Mouse (Mus musculus): ENCODE results near the gene Pacsin1. TPM values are rescaled to one million over a fixed set of nuclear protein-coding genes. Genes with fewer than 3 reads are reported as not detected.

Pacsin1 gene
- polyA plus RNA-seq (2012; rRNA removed): 21.0 and 21.9 TPM in 2 replicates

GRCm38 (mm10) chr17:27655089-27656010, at the start of gene Pacsin1:
Pacsin1 (plus strand) TSS chr17:27655509.

DNA sequence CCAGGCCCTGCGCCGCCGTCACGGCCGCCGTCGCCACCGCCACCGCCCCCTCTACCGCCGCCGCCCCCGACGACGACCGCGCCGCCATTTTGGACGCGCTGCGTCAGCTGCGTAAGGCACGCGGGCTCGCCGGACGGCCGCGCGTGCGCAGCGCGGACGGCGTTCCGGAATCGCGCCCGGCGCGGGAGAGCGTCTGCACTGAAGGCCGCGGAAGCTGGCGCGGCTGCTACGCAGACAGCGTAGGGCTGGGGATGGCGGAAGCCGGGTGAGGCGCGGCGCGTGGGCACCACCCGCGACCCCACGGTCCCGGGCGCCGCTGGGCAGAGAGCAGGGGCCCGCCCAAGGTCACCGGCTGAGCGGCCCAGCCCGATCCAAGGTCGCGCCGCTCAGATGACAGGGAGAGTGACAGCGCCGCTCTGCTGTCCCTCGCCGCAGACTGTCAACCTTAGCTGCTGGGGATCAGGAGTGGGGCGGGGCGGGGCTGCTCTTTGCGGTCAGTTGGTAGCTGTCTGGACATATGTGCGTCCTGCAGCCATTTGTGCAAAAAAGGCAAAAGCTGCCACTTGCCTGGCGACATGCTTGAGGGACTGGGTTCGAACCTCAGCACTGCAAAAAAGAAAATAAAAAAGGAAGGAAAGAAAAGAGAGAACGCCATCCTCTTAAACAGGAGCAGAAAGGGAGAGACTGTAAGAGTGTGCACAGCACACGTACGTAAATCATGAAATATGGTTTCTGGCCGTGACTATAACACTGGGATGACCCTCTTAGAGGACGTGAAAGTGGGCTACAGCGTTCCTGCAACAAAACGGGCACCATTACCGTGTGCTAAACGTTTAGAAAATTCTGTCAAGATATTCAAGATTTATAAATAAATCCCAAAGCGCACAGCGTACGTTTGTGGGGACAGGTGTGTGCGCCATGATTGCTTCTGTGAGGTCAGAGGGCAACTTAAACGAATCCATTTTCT, 31.7 kb upstream of the Pacsin1 start, which contains the start of gene Nudt3:
Gene Nudt3, minus strand, starts transcription at position 136 of the 967 bp plus-strand sequence.

GRCm38 (mm10) chr17:27634871-27635574, 20.3 kb upstream of the Pacsin1 start, which contains the start of gene RPS10-NUDT3:
RPS10-NUDT3 (minus strand) TSS chr17:27635222.

DNA sequence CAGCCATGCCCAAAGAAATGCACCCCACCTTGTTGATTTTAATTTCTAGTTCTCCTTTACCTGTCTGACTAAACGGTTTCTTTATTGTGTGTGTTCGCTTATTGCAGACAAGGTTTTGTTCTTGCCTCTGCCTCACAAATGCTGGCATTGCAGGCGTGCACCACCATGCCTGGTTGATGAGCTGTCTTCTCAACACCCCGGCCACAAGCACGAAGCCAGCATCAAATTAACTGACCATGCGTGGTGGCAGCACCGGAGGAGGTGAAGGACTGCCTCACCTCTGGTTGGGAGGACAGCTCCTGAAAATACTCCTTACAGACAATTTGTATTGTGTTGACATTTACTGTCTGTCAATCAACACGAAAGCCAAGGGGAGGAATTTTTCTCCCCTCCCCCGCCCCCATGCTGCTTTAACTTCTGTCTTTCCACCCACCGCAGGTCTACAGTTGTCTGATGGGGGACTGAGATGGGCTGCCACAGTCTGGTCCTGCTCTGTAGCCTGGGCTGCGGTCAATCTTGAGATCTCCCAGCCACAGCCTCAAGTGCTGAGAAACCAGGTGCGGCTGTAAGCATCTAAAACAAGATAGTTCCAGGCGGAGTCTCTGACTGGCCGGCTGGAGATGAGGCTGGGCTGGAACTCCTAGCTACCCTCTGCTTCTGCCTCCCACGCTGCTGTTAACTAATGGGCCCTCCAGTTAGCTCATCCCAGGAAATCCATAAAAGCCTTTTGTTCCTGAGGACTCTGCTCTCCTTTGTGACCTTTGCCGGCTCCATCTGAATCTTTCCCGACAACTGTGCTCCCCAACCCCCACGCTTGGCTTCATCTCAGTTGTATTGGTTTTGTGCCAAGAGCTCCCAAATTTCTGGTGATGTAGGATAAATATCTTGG, 18.9 kb upstream of the Pacsin1 start, which contains the start of gene Rps10:
Gene Rps10, minus strand, starts transcription at position 538 of the 889 bp plus-strand sequence.

GRCm38 (mm10) chr17:27728770-27729169, 73.5 kb downstream of the Pacsin1 start, which contains the start of gene Spdef:
Spdef (minus strand) TSS chr17:27728955.

Other genes starting within 250 kb of the Pacsin1 start
- gene Grm4, start 134.1 kb upstream of the Pacsin1 start, polyA plus RNA-seq (2012; rRNA removed): 12.2 and 15.1 TPM in 2 replicates
- 128 TPM in 2 replicates for gene Hmga1, start 99.0 kb upstream of the Pacsin1 start, polyA plus RNA-seq (2012; rRNA removed)
- 36.4 and 38.0 TPM in 2 replicates for gene AI413582, start 89.8 kb upstream of the Pacsin1 start, polyA plus RNA-seq (2012; rRNA removed)
- gene Nudt3, start 32.0 kb upstream of the Pacsin1 start, polyA plus RNA-seq (2012; rRNA removed): 284 and 313 TPM in 2 replicates
- 0.37 TPM in 1 of 2 replicates, not detected in the other for gene RPS10-NUDT3, start 20.3 kb upstream of the Pacsin1 start, polyA plus RNA-seq (2012; rRNA removed)
- gene Rps10, start 18.8 kb upstream of the Pacsin1 start, polyA plus RNA-seq (2012; rRNA removed): 1,409 and 1,493 TPM in 2 replicates
- gene Spdef, start 73.4 kb downstream of the Pacsin1 start, polyA plus RNA-seq (2012; rRNA removed): 0.79 and 1.1 TPM in 2 replicates
- 47.5 and 51.6 TPM in 2 replicates for gene D17Wsu92e, start 165.1 kb downstream of the Pacsin1 start, polyA plus RNA-seq (2012; rRNA removed)
- 227 and 263 TPM in 2 replicates for gene Snrpc, start 182.6 kb downstream of the Pacsin1 start, polyA plus RNA-seq (2012; rRNA removed)
- 13.7 and 13.9 TPM in 2 replicates for gene Uhrf1bp1, start 200.9 kb downstream of the Pacsin1 start, polyA plus RNA-seq (2012; rRNA removed)